Mouse (Mus musculus) liver, embryonic 14 days (tissue): ENCODE data around the gene Scaf8. TPM values are rescaled to one million over a fixed set of nuclear protein-coding genes. Genes with fewer than 3 reads are reported as not detected.

Experiments
- polyA plus RNA-seq: library from polyadenylated mRNA; depleted of rRNA; stranded (reverse); fragments of >200 nt; gene quantifications from 2 replicates; pipeline ENCODE4 v1.2.3, GENCODE M21; 2012; rRNA removed

The Scaf8 gene
- polyA plus RNA-seq: 10.6 and 11.4 TPM in 2 replicates

DNA sequence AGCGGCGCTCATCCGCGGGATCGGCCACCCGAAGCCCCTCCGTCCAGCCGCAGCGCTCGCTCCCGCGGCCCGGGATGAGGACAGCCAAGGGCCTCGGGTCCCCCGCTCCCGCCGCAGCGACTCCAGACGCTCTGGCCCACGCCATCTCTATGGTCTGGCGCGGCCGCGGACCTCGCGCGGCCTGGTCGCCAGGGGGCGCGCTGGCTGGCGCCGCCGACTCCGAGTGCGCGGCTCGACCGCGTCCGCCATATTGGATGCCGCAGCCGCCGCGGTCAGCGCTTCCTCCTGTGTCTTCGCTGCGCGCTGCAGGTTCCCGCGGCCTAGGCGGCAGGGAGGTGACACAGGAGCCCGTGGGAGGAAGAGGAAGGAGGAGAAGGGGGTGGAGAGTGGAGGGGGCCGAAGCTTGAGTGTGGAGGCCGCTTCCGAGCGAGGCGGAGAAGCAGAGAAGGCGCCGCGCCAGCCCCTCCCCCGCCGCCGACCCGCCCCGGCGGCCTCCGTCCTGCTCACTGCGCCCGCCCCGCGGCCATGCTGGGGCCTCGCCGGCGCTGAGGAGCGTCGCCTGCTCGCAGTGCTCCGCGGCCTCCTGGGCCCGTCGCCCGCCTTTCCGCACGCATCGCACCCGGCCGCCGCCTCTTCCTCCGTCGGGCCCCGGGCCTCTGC is at the start of gene Scaf8:
TSS of gene Scaf8 (plus strand) at position 253 of the 660 bp plus-strand sequence.

Other genes with a start within 250 kb of the Scaf8 start
- gene Tiam2, start 211.6 kb downstream of the Scaf8 start, polyA plus RNA-seq: 0.36 and 0.37 TPM in 2 replicates